In genomic region chr1:38286551-38286950, GRCm38 (mm10) we compare ENCODE assay signal across 16 mouse cellular contexts.
"Had no signal": no experiment of that assay in that cellular context is flagged by ENCODE, and none has a peak within 500 bp of the region (broad histone marks: within the 10 kb centered on the region; RNA-seq: fewer than 3 reads in every experiment).

No protein-coding gene starts in this region.

- ATAC-seq: midbrain, embryonic 16.5 days had no signal

- DNase-seq: lung, adult 18-20 months; lung, embryonic 14.5 days; lung, postnatal 10 days; lung, postnatal 4 days; midbrain, embryonic 14.5 days; right cerebral cortex, postnatal 25 days; right cerebral cortex, postnatal 4 days; spleen, adult 18-20 months; thymus, adult 18-20 months; thymus, postnatal 14 days; thymus, postnatal 36 days had no signal

- H3K4me3 ChIP-seq: midbrain, embryonic 10.5 days; midbrain, embryonic 12.5 days; myocyte; neural tube, embryonic 12.5 days had no signal

- H3K9ac ChIP-seq: lung, embryonic 14.5 days; midbrain, embryonic 12.5 days; neural tube, embryonic 12.5 days had no signal

- H3K9me3 ChIP-seq: midbrain, embryonic 10.5 days; midbrain, embryonic 12.5 days; neural tube, embryonic 12.5 days had no signal

- H3K36me3 ChIP-seq: midbrain, embryonic 10.5 days; midbrain, embryonic 12.5 days; neural tube, embryonic 12.5 days had no signal

- H3K4me1 ChIP-seq: midbrain, embryonic 10.5 days; midbrain, embryonic 12.5 days; neural tube, embryonic 12.5 days had no signal

- H3K4me2 ChIP-seq: lung, embryonic 14.5 days; midbrain, embryonic 12.5 days; neural tube, embryonic 12.5 days had no signal

- H3K27me3 ChIP-seq: midbrain, embryonic 12.5 days; neural tube, embryonic 12.5 days had no signal

- H3K27ac ChIP-seq: midbrain, embryonic 10.5 days; midbrain, embryonic 12.5 days; neural tube, embryonic 12.5 days had no signal
